Mouse (Mus musculus): ENCODE measurements around the gene Twf2. TPM values are rescaled to one million over a fixed set of nuclear protein-coding genes. Genes with fewer than 3 reads are reported as not detected.

The Twf2 gene
- 19.4 and 22.7 TPM in 2 replicates for polyA plus RNA-seq (2012; rRNA removed)

GRCm38 (mm10) chr9:106202819-106203636 lies at the start of gene Twf2:
Gene Twf2 (plus strand): TSS chr9:106203108.

GRCm38 (mm10) chr9:106158037-106158491 lies 44.8 kb upstream of the Twf2 start, which contains the start of gene Glyctk:
Gene Glyctk (minus strand): TSS chr9:106158138.

GRCm38 (mm10) chr9:106170556-106171345 lies 32.2 kb upstream of the Twf2 start, which contains the start of gene Wdr82:
Gene Wdr82 (plus strand): TSS chr9:106170928.

DNA sequence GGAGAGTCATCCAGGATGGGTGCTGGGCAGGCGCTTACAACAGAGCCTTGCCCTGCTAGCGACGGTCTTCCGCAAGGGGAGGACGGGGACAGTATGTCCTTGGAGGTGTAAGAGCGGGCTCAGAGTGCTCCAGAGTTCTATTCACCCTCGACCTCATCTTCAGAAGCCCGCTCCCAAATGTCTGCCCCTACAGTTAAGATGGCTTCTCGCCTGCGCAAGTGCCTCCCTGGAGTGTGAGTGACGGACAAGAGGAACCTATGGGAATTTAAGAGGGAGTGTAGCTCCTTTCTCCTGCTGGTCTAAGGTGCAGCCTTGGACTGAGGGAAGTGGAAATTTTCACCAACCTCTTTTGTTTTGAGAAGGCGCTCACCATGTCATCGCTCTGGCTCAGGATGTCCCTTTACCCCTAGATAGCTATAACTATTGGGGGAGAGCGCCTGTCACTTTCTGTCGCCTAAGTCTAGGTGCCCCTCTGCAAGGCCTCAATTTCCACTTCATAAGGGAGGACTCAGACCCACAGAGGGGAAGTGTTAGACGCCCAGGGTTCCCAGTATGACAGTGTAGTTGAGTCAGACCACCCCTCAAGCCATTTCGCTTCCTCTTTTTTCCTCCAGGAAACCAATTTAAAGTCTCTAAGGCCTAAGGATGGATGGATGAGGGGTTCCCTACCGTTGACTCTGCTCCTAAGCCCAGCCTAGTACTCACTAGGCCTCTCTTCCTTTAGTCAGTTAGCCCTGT lies 3.2 kb upstream of the Twf2 start, which contains the start of gene Ppm1m:
Gene Ppm1m (minus strand): TSS at position 212 of the 738 bp plus-strand sequence.

DNA sequence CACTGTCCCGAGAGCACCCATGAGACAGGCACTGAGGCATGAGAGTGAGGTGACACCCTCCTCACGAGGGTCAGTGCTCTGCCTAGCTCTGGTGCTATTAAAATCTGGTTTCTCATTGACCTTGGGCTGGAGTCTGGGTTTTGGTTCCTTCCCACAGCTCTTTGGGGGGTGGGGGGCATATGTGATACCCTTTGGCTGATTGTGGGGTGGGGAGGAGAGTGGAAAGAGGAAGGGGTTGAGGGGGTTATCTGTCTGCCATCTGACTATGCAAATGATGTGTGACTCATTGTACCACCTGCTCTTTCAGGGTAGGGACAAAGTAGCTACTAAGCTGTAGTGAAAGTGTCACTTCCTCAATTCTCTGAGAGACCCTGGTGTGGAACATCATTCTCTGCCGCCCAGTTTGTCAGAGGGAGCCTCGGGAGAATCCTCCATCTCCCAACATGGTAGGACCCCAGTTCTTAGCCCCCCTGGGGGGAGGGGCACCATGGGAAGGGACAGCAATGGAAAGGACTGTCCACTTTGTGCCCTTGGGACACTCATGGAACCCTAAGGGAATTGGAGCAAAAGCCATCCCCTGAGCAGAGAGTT lies 19.4 kb downstream of the Twf2 start, which contains the start of gene Tlr9:
Gene Tlr9 (plus strand): TSS at position 338 of the 591 bp plus-strand sequence.

Other genes with a start within 250 kb of the Twf2 start
- gene Col6a5, start 242.5 kb upstream of the Twf2 start, polyA plus RNA-seq (2012; rRNA removed) = 1.3 TPM in 2 replicates
- 1.7 and 2.4 TPM in 2 replicates for gene Col6a4, start 106.3 kb upstream of the Twf2 start, polyA plus RNA-seq (2012; rRNA removed)
- gene Glyctk, start 45.0 kb upstream of the Twf2 start, polyA plus RNA-seq (2012; rRNA removed) = 0.83 and 1.0 TPM in 2 replicates
- 13.8 and 19.5 TPM in 2 replicates for gene Wdr82, start 32.2 kb upstream of the Twf2 start, polyA plus RNA-seq (2012; rRNA removed)
- gene Ppm1m, start 3.4 kb upstream of the Twf2 start, polyA plus RNA-seq (2012; rRNA removed) = 14.5 and 21.8 TPM in 2 replicates
- gene Tlr9, start 19.5 kb downstream of the Twf2 start, polyA plus RNA-seq (2012; rRNA removed) = 0.48 and 0.87 TPM in 2 replicates
- gene Alas1, start 45.5 kb downstream of the Twf2 start, polyA plus RNA-seq (2012; rRNA removed) = 82.5 and 83.4 TPM in 2 replicates
- gene Poc1a, start 78.0 kb downstream of the Twf2 start, polyA plus RNA-seq (2012; rRNA removed) = 6.4 TPM in 2 replicates
- 34.0 and 34.3 TPM in 2 replicates for gene Dusp7, start 165.5 kb downstream of the Twf2 start, polyA plus RNA-seq (2012; rRNA removed)
- gene Rpl29, start 226.3 kb downstream of the Twf2 start, polyA plus RNA-seq (2012; rRNA removed) = 172 and 188 TPM in 2 replicates
- gene Acy1, start 235.2 kb downstream of the Twf2 start, polyA plus RNA-seq (2012; rRNA removed) = 12.3 and 15.9 TPM in 2 replicates
- 59.6 and 68.4 TPM in 2 replicates for gene Abhd14b, start 244.4 kb downstream of the Twf2 start, polyA plus RNA-seq (2012; rRNA removed)
- 11.9 and 16.1 TPM in 2 replicates for gene Abhd14a, start 244.6 kb downstream of the Twf2 start, polyA plus RNA-seq (2012; rRNA removed)

All from stomach, adult 2 months (tissue).